Mouse (Mus musculus) brain, adult 2 months (tissue): ENCODE results near the gene Mapk8ip3.

ENCODE experiments used
- DNase-seq: peaks from one replicate; pipeline ENCODE4 v3.0.0; 2011; ENCODE audit warnings: low read depth, low spot score

Mapk8ip3 gene

DNA sequence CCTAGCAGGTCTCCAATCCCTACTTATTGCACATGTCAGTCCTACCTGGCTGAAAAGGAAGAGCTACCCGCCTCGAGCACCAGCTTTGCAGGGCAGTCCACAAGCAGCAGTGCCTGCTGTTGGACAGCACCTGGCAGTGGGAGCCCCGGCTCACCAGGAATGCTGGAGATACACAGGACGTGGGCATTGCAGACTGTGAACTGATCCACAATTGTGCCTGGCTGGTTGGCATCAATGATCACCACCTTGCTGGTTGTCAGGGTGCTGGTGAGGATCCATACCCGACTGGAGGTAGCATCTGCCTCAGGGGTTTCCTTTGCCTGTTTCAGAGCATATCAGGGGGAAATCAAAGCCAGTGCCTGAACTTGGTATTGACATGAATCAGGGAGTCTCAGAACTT is 34.7 kb downstream of the Mapk8ip3 start:
- DNase-seq, result no peak

DNA sequence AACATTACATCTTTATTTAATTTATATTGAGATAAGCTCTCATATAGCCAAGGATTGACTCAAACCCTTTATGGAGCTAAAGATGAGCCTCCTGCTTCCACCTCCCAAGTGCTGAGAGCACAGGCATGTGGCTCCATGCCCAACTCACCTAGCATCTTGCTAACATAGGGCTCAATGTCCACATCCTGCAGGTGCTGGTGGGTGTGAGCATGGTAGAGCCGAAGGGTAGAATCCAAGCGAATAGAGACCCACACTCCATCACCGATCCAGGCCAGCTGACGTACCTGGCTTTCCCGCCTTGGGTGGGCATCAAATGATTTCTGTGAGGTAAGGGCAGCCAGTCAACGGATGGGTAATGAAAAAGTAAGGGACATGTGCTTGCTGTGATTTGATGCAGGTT is 36.8 kb downstream of the Mapk8ip3 start:
- no peak for DNase-seq

DNA sequence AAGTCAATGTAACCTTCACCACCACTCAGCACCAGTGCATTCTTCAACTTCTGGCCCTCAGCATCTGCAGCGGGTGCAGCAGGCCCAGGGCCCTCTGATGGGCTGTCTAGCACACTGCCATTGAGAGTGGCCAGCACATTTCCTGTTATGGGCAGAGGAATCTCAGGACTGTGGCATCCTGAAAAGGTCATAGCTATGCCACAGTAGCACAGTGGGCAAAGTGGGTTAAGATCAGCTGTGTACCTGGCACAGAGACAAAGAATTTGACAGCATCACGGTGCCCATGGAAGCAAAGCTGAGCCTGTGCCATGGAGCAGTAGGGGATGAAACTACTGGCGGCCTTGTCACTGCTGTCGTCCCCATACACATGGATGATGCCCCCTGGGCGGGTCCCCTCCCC is 37.6 kb downstream of the Mapk8ip3 start:
- DNase-seq, result no peak

DNA sequence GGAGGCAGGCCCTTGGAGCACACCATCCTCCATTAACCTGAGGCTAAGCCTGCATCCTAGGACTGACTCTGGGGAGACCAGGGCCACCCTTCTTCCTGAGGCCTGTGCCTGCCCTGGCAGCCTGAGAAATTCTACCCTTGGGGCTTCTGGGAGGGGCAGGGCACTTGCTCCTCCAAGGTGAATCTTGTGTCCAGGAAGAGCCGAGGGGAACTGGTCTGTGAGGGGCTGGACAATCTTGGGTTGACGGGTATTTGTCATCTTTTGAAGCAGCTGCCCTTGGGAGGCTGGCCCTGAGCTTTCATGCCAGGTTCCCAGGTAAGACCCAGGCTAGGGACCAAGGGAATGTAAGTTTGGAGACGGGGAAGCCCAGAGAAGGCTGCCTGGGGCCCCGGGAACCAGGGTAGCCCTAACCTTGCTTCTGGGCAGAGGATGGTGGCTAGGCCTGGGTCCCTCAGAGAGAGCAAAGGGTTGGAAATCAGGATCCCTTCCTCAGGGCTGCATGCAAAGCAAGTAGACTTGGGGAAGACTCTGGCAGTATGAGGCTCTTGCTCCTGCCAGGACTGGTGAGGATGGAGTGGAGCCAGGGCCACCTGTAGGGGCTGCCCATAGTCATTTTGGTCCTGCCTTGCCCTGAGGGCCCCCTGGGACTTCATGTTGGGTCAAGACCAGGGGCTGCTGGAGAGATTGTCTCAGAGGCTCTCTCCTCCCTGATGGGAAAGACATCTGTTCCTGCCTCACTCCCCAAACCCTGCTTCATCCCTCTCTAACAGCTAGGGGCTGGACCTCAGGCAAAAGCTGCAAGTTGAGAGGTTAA is 38.5 kb downstream of the Mapk8ip3 start:
- no peak for DNase-seq

DNA sequence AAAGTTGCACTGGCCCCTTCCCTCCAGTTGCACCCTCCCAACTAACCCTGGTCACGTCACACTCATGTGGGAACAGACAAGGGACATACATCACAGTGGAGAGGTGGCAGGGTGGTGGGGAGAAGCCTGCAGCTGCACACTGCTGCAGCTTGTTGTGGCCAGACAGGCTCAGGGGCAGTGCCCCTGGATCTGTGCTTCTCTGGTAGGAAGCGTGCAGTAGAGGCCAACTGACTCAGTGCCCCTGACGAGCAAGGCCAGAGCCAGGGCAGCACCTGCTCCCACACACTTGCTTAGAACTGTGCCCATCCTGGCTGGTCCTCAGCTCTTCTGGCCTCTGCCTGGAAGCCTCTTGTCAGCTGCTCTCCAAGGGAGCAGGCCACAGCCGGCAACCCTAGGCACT is 39.2 kb downstream of the Mapk8ip3 start:
- no peak for DNase-seq

DNA sequence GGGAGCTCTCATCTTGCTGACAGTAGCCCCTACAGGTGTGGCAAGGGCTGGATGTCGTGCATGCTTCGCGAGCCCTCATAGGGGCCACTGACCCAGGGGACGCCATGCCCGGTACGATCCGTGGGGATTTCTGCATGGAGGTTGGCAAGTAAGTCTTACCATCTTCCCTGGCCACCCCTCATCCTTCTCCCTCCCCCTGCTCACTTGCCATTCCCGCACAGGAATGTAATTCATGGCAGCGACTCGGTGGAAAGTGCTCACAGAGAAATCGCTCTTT is 39.8 kb downstream of the Mapk8ip3 start:
- DNase-seq, result no peak

DNA sequence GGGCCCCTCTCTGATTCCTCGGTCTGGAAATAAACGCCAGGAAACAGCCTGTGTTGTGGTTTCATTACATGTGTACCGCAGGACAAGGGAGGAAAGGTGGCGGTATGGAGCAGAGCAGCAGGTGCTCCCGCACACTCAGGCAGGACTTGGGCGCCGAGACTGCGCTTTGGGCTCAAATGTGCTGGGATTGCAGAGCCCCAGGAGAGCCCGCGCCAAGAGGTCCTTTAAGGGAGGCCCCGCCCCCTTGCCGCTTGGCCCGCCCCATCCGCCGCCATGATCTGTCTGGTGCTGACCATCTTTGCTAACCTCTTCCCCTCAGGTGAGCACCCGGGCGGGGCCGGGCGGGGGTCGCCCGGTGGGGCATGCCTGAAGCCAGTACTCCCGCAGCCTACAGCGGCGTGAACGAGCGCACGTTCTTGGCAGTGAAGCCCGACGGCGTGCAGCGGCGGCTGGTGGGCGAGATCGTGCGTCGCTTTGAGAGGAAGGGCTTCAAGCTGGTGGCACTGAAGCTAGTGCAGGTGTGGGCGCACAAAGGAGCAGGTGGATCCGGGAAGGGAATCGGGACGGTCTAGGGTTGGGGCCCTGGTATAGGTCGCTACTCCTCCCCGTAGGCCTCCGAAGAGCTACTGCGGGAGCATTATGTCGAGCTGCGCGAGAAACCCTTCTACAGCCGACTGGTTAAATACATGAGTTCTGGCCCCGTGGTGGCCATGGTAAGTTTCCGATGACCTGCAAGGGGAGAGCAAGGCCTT is 40.4 kb downstream of the Mapk8ip3 start, which contains the start of gene Nme3:
Gene Nme3, plus strand, starts transcription at position 260 of the 752 bp plus-strand sequence.
- DNase-seq, result peak; percentile 88

DNA sequence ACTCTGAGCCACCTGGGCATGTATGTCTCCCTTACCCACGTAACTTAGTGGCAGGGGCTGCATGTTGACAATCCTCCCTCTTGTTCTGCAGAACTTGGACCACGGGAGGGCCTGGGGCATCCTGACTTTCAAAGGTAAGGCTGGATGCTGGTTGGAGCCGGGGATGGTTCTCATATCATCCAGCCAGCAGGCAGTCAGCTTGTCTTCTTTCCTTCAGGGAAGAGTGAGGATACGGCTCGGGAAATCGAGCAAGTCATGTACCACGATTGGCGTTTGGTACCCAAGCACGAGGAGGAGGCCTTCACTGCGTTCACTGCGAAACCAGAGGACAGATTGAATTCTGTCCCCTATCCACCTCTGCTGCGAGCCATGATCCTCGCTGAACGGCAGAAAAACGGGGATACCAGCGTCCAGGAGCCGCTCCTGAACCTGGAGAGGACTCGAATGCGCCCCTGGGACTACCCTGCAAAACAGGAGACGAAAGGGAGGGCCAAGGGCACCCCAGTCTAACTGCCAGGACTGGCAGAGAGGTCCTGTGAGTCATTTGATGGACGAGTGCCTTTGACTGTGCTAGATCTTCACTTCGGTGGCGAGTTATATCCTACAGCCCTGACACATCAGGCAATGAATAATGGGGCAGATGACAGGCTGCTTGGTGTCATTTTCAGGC is 41.1 kb downstream of the Mapk8ip3 start:
- no peak for DNase-seq

DNA sequence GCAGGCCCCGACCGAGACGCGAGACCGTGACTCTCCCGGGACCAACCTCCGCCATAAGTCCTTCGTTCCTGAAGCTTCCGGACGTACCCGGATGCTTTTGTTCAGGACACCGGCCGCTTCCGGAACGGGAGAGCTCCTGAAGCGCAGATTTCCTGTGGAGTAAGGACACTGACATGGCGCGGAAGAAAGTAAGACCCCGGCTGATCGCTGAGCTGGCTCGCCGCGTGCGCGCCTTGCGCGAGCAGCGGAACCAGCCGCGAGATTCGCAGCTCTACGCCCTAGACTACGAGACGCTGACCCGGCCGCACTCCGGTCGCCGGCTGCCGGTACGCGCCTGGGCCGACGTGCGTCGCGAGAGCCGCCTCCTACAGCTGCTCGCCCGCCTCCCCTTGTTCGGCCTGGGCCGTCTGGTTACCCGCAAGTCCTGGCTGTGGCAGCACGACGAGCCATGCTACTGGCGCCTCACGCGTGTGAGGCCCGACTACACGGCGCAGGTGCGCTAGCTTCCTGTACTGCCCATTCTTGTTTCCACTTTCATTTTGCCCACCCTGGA is 41.7 kb downstream of the Mapk8ip3 start, which contains the start of the genes Eme2 and Mrps34:
Gene Eme2, minus strand, starts transcription at position 93 of the 553 bp plus-strand sequence.
Gene Mrps34, plus strand, starts transcription at position 122 of the 553 bp plus-strand sequence.
- peak; percentile 97 for DNase-seq

DNA sequence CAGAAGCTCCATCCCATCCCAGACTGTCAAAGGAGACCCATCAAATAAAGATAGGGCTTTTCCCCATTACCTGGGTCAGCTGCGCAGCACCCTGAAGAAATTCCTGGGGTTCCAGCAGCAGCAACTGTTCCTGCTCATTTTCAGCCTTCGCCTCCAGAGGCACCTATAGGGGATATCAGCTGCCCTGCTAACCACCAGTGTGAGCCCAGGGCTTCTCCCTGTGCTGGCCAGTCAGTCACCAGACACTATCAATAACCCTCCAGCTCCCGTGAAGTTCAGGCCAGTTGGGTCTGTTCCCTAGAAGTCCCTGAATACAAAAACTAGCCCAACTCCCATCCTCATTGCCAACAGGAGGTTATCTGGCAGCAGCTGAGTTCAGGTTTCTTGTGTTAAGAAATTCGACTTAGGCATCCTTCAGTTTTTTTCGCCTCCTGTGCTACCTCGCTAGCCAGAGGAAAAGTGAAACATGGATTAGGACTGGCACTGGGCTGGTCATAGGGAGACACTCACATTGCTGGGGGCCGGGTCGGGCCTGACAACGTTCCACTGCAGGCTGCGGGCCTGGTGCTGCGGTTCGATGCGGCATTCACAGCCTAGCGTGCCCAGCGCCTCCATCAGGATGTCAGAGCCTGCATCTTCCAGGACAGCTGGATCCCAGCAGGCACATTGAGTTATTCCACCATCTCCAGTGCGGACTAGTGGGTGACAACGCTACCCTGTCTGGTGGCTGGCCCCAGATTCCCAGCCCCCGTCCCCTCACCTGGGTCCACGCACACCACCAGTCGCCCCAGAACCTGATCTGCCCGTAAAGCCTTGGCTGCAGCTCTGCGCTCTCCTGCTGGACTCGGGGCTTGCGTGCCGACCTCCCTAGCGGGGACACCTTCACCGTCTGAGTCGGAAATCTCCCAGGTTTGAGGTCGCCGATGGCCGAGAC is 42.4 kb downstream of the Mapk8ip3 start:
- DNase-seq, result peak; percentile 41

DNA sequence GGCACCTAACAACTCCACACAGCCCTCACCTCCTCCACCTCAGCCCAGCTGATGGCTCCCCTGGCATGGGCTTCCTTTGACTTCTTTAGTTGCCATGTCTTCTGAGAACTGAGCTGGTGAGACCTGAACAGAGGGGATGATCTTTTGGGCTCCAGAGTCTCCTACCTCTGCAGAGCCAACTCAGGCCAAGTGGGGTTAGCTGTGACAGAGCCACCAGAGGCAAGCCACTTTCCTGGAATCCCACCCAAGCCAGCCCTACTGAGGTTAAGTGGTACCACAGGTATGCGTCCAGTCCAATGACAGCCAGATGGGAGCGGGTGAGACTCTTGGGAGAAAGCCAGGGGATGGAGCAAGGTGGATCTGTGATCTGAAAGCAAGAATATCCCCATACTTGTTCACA is 43.5 kb downstream of the Mapk8ip3 start:
- no peak for DNase-seq

DNA sequence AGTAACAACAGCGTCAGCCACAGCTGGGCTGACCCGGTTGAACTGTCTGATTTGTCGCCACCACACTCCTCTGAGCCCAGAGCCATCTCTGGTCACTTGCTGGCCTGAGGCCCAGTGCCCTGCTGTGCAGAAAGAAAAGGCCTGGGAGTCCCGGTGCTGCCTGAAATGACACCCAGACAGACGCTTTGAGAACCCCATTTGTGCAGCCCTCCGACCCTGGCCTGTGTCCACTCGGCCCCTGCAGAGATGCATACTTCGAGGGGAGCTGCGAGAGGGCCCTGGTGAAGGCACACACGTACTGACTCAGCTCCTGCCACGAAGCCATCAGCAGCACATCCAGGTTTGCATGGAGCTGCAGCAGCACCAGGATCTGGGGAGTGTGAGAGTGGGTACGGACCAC is 44.0 kb downstream of the Mapk8ip3 start:
- DNase-seq, result no peak

DNA sequence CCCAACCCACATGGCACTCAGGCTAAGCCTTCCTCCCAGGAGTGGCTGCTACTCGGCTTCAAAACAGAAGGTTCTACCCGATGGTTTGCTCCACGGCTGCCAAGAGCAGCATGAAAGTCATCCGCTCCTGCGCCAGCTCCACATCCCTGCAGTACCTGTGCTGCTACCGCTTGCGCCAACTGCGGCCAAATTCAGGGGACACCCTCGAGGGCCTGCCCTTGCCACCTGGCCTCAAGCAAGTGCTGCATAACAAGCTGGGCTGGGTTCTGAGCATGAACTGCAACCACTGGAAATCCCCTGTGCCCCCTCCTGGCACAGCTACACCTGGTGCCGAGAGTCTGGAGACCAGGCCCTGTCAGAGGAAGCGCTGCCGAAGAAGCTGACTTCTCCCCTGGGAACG is 45.5 kb downstream of the Mapk8ip3 start:
- peak; percentile 89 for DNase-seq

DNA sequence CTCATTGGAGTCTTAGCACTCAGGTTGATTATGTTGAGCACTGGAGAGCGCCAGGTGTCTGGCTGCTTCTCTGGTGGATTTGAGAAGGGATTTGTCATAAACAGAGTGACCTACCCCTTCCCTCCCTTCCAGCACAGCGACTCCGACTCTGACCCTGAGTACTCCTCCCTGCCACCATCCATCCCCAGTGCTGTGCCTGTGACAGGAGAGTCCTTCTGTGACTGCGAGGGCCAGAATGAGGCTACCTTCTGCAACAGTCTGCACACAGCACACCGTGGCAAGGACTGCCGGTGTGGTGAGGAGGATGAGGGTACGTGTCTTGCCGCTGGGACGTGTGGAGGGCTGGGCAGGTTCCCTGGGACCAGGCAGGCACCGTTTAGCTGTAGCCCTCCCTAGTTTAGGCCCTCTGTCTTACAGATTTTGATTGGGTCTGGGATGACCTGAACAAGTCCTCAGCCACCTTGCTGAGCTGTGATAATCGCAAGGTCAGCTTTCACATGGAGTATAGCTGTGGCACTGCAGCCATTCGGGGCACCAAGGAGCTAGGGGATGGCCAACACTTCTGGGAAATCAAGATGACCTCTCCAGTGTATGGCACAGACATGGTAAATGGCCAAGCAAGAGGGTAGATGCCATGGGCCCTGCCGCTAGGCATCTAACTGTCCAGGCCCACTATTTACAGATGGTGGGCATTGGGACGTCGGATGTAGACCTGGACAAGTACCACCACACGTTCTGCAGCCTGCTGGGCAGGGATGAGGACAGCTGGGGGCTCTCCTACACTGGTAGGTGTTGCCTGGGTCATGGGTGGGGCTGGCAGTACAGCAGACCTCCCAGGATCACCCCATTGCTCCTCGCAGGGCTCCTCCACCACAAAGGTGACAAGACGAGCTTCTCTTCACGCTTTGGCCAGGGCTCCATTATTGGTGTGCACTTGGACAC is 46.4 kb downstream of the Mapk8ip3 start:
- no peak for DNase-seq

DNA sequence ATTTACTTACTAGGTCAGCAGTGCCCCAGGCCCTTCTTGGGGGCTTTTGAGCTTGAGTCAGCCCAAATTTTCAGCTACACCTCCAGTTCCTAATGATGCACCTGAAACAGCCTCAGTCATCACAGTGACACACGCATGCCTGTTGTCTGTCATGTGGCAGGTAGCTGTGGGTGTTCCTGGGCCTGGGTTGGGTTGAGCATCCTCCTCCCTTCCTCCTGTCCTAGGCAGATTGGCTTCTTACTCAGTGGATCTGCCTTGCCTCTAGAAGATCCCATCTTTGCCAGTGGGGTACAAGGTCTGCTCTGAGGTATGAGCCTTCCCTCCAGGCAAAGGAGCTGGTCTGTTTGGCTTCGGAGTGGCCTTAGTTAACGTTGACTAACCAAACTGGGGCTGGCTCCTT is 47.9 kb downstream of the Mapk8ip3 start:
- DNase-seq, result no peak

DNA sequence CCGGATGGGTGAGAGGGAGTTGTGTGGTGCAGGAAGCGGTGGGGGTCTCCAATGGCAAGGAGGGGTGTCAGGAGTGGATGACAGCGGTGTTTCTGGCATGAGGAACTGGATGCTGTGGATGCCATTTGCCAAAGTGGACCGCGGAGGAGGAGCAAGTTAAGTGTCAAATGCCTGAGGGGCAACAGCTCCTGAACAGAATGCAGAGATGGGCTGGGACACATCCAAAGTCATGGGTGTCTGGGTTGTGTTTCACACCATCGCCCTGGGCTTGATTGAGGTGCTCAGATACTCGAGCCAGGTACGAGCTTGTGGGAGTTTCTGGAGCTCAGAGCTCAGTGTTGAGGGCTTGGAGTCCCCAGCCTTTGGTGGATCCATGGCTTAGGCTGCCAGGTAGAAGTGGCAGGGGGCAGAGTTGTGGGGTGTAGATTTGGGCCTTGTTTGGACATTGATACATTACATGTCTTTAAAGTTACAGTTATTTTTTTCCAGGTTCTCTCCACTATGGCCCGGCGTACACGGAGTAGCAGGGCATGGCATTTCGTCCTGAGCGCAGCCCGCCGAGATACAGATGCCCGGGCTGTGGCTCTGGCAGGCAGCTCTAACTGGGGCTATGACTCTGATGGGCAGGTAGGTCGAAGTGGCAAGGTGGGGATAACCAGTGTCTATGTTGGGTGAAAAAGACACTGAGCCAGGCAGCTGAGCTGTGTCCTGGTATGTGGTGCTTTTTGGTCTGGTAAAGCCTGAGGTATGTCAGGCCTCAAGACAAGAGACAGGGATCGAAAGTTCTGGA is 49.3 kb downstream of the Mapk8ip3 start:
- DNase-seq, result peak; percentile 49

DNA sequence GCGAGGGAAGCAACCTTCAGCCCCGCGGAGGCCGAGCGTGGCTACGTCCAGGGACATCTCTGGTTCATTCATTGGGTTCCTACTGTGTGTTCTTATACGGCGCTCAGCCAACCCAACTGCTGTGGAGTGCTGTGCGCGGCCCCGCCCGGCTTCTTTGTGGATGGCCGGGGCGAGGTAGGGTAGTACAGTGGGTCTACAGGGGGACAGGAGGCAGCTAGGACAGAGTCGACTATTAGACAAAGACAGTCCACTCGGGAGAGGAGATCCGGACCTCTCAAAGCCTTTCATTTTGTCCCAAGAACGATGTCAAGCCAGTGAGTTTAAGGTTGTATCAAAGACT is 49.9 kb downstream of the Mapk8ip3 start:
- DNase-seq, result no peak

DNA sequence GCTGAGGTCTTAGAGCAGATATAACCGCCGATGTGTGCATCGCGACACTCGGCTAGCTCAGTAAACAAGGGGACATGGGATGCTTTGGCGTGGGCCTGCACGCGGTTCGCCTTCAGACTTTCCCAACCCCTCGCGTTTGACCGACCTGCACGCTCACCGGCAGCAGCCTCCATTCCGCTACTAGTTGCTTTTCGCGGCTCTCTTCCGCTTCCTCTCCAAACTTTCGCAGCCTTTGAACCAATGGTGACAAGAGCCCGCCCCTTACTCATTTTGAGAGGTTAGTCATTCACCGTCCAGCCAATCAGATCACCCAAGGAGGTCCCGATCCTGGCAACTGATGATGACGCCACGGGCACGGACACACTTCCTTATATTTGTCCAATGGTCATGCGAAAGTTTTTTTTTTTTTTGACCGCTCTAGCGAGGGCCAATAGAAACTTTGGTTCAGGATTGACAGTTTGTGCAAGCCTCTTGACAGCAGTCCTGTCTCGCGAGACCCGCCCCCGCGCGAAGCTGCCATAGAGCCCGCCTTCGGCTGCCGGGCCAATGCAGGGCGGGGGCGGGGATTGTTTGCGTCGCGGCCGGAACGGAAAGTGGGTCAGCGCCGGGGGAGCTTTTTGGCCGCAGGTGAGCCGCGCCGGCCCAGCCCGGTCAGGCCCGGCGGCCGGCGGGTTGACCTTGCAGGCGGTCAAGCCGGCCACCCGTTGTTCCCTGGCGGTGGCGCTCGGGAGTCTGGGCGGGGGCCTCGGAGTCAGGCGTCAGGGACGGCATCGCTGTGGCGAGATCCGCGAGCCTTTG is 50.4 kb downstream of the Mapk8ip3 start, which contains the start of the genes Nubp2 and Spsb3:
Gene Nubp2, minus strand, starts transcription at position 216 of the 798 bp plus-strand sequence.
Gene Spsb3, plus strand, starts transcription at position 510 of the 798 bp plus-strand sequence.
- DNase-seq, result peak; percentile 100
